Mouse (Mus musculus) retina, embryonic 14.5 days (tissue): Measurements from ENCODE around the gene Fancd2.
A peak's percentile ranks its signal among the peaks of the same experiment; 100 is the strongest.

Experiments used
- DNase-seq: peaks from one replicate; pipeline ENCODE4 v3.0.0-alpha.2; 2015; ENCODE audit warnings: low spot score

Gene Fancd2

GRCm38 (mm10) chr6:113523420-113523819 is 8.1 kb upstream of the Fancd2 start:
- DNase-seq = no peak

- peak; percentile 23 for DNase-seq
These were observed 440 bp downstream of the Fancd2 start for GRCm38 (mm10) chr6:113531840-113532404.

- no peak for DNase-seq
These were observed 3.4 kb downstream of the Fancd2 start for GRCm38 (mm10) chr6:113534886-113535285.

GRCm38 (mm10) chr6:113541610-113542009 is 10.1 kb downstream of the Fancd2 start:
- no peak for DNase-seq

GRCm38 (mm10) chr6:113543906-113544481 is 12.5 kb downstream of the Fancd2 start:
- DNase-seq = no peak

- DNase-seq = no peak
These were observed 28.3 kb downstream of the Fancd2 start for GRCm38 (mm10) chr6:113559736-113560135.

- no peak for DNase-seq
These were observed 33.1 kb downstream of the Fancd2 start for GRCm38 (mm10) chr6:113564557-113564956.

GRCm38 (mm10) chr6:113576044-113576443 is 44.6 kb downstream of the Fancd2 start:
- no peak for DNase-seq

- no peak for DNase-seq
These were observed 47.8 kb downstream of the Fancd2 start for GRCm38 (mm10) chr6:113579306-113579705.

- DNase-seq = no peak
These were observed 51.5 kb downstream of the Fancd2 start for GRCm38 (mm10) chr6:113583023-113583422.

GRCm38 (mm10) chr6:113585065-113585464 is 53.6 kb downstream of the Fancd2 start:
- no peak for DNase-seq

GRCm38 (mm10) chr6:113586466-113587183 is 55.1 kb downstream of the Fancd2 start:
- DNase-seq = no peak

- no peak for DNase-seq
These were observed 61.2 kb downstream of the Fancd2 start for GRCm38 (mm10) chr6:113592637-113593036.

GRCm38 (mm10) chr6:113597945-113598344 is 66.5 kb downstream of the Fancd2 start:
- no peak for DNase-seq

GRCm38 (mm10) chr6:113599833-113600232 is 68.4 kb downstream of the Fancd2 start:
- DNase-seq = no peak

GRCm38 (mm10) chr6:113600543-113601139 is 69.2 kb downstream of the Fancd2 start, which contains the start of gene Fancd2os:
Gene Fancd2os, minus strand, starts transcription at chr6:113600715.
- DNase-seq = no peak

- DNase-seq = no peak
These were observed 71.3 kb downstream of the Fancd2 start for GRCm38 (mm10) chr6:113602821-113603220.

GRCm38 (mm10) chr6:113603993-113604392 is 72.5 kb downstream of the Fancd2 start:
- no peak for DNase-seq

- peak; percentile 96 for DNase-seq
These were observed 73.1 kb downstream of the Fancd2 start, which contains the start of gene Brk1 for GRCm38 (mm10) chr6:113604432-113605223. Gene Brk1, plus strand, starts transcription at chr6:113604772.

GRCm38 (mm10) chr6:113605224-113605545 is 73.7 kb downstream of the Fancd2 start:
- no peak for DNase-seq

- DNase-seq = no peak
These were observed 77.4 kb downstream of the Fancd2 start for GRCm38 (mm10) chr6:113608871-113609270.

- DNase-seq = no peak
These were observed 77.8 kb downstream of the Fancd2 start for GRCm38 (mm10) chr6:113609293-113609692.
